Mouse (Mus musculus): ENCODE measurements at regions not wholly inside any gene's neighbourhood (a gene's known extent, or its start where the extent isn't known, plus 50 kb on each side); places are given as distances from the start of the nearest gene placed in this dataset.

DNA sequence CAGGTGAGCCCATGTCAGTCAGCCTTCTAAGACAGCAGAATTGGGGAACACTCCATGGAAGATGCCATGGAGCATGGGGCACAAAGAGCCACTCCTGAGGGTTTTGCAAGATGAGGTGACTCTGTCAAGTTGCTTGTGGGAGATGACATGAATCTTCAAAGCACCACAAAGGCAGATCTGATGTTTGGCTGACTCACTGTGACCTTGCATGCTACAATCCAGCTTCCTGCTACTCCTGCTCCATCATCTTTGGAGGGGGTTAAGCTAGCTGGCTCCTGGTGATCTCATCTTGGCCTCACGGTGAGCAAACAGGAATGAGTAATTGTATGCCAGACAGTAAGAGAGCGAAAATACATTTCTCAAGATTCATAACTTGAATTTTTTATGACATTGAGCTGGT is 176.3 kb upstream of the Gm10131 start:
- no peak for TF ChIP-seq POLR2A (IDR thresholded peaks at IDR 0.05; ENCODE audit: insufficient read length, low read depth)
- no peak for TF ChIP-seq E2F4 (IDR thresholded peaks at IDR 0.05; ENCODE audit: insufficient read depth)
- TF ChIP-seq MYOG (IDR thresholded peaks at IDR 0.05; ENCODE audit: control insufficient read depth in 1 of 3, insufficient read depth in 1 of 3, insufficient read length in 2 of 3, low read depth in 2 of 3): no peak
- no peak for TF ChIP-seq CEBPB (IDR thresholded peaks at IDR 0.05; ENCODE audit: insufficient read depth, poor library complexity, severe bottlenecking)
- no peak for TF ChIP-seq MAX (IDR thresholded peaks at IDR 0.05; ENCODE audit: low read depth)
- TF ChIP-seq REST (IDR thresholded peaks at IDR 0.05; ENCODE audit: insufficient read depth, insufficient read length): no peak
- TF ChIP-seq TCF12 (IDR thresholded peaks at IDR 0.05; ENCODE audit: insufficient read depth, poor library complexity, severe bottlenecking): no peak
- no peak for TF ChIP-seq MYOD1 (IDR thresholded peaks at IDR 0.05; ENCODE audit: control insufficient read depth in 1 of 3, insufficient read length in 2 of 3, low read depth in 2 of 3)
- no peak for TF ChIP-seq POLR2AphosphoS2 (IDR thresholded peaks at IDR 0.05; ENCODE audit: insufficient read length, low read depth)
- TF ChIP-seq USF1 (IDR thresholded peaks at IDR 0.05; ENCODE audit: low read depth): no peak
- TF ChIP-seq TCF3 (IDR thresholded peaks at IDR 0.05; ENCODE audit: insufficient read length, low read depth): no peak
- no peak for TF ChIP-seq SRF (IDR thresholded peaks at IDR 0.05; ENCODE audit: control insufficient read depth, insufficient read length, low read depth)
